Mouse (Mus musculus): Measurements from ENCODE around the gene Oaz1. TPM values are rescaled to one million over a fixed set of nuclear protein-coding genes. Genes with fewer than 3 reads are reported as not detected.
A peak's percentile ranks its signal among the peaks of the same experiment; 100 is the strongest.

Gene Oaz1
- 1,218 and 1,334 TPM in 2 replicates for polyA plus RNA-seq (2014; fragmentation: Nextera tagmentation; extraction: Ambion mirVana)

DNA sequence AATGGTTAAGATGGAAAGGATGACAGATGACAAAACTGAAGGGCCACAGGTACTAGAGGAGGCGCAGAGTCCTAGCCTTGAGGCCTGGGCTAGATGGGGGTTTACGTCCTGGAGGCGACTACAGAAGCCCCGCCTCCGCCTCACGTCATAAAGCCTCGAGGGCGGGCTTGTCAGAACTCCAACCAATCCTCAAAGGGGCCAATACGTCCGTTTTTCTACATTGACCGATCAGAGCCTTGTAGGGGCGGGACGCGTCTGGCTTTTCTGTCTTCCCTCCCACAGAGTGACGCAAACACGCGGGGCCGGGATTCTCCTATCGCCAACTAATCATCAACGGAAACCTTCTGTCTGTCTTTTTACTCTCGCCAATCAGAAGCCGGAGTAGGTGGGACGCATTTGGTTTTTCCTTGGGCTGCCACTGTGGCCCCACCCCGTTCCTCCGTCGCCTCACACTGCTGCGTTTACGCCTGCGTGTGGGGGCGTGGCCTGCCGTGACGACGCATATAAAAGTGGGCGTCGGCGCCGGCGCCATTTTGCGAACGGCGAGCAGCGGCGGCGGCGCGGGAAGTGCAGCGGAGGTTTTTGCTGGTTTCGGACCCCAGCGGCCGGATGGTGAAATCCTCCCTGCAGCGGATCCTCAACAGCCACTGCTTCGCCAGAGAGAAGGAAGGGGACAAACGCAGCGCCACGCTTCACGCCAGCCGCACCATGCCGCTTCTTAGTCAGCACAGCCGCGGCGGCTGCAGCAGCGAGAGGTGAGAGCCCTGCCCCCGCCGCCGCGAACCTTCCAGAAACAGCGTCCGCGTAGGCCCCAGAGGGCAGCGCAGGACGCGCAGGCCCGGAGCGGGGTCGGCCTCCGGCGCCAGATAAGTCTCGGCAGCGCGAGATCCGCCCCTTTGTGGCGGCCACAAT, at the start of gene Oaz1:
Gene Oaz1, plus strand, starts transcription at position 506 of the 912 bp plus-strand sequence.
- peaks cover 20% of the 10 kb centered on the region for H3K36me3 ChIP-seq (ENCODE audit: control insufficient read depth, insufficient read depth, low read length)
- peak within 1 kb of the TSS; percentile 74 for H3K4me3 ChIP-seq (replicated peaks; ENCODE audit: low read depth, low read length)
- ATAC-seq (ENCODE audit: low FRiP score, low TSS enrichment) (peak; percentile 97), DNase-seq (peak; percentile 99)
- H3K27me3 ChIP-seq (ENCODE audit: control insufficient read depth, insufficient read depth, low read length) = no peaks in the 10 kb centered on the region
- H3K4me1 ChIP-seq (ENCODE audit: control insufficient read depth, insufficient read depth, low read length) = peaks cover 10% of the 10 kb centered on the region
- H3K9me3 ChIP-seq (ENCODE audit: control insufficient read depth, low read length) = no peaks in the 10 kb centered on the region
- peak within 1 kb of the TSS; percentile 92 for H3K27ac ChIP-seq (replicated peaks; ENCODE audit: low read depth, low read length)
- WGBS = under 1% methylated on average over 74 of the region's 82 CpGs
- H3K4me2 ChIP-seq (ENCODE audit: low read length) = peak within 1 kb of the TSS; percentile 92
- H3K9ac ChIP-seq (replicated peaks; ENCODE audit: low read length) = peak within 1 kb of the TSS; percentile 84

DNA sequence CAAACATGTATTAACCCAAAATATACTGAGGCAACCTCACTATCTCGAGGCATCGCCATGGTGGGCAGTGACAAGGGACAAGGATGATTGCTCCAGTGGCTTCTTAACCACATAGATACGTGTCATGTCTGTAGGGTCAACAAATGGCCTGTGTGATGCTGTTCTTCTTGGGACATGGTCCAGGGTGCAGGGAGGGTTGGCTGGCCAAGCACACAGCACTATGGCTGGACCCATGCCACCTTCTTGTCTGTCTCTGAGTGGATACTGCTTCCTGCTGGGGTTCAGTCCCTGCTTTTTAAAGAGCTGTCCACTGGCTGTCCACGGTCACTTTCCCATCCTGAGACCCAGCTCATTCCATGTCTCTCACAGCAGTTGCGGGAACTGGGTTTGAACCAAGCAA, 49.3 kb upstream of the Oaz1 start:
- Histone ChIP-seq H3K27me3 (ENCODE audit: control insufficient read depth, insufficient read depth, low read length) (no peaks in the 10 kb centered on the region), H3K4me3 (replicated peaks; ENCODE audit: low read depth, low read length) (no peak overlapping the region), H3K4me1 (ENCODE audit: control insufficient read depth, insufficient read depth, low read length) (no peaks in the 10 kb centered on the region), H3K36me3 (ENCODE audit: control insufficient read depth, insufficient read depth, low read length) (peaks cover 94% of the 10 kb centered on the region), H3K9me3 (ENCODE audit: control insufficient read depth, low read length) (no peaks in the 10 kb centered on the region), H3K27ac (replicated peaks; ENCODE audit: low read depth, low read length) (no peak overlapping the region), H3K4me2 (ENCODE audit: low read length) (no peak overlapping the region), H3K9ac (replicated peaks; ENCODE audit: low read length) (no peak overlapping the region)
- 95% methylated on average over 5 of the region's 5 CpGs for WGBS
- no peak for ATAC-seq (ENCODE audit: low FRiP score, low TSS enrichment)
- DNase-seq = no peak

DNA sequence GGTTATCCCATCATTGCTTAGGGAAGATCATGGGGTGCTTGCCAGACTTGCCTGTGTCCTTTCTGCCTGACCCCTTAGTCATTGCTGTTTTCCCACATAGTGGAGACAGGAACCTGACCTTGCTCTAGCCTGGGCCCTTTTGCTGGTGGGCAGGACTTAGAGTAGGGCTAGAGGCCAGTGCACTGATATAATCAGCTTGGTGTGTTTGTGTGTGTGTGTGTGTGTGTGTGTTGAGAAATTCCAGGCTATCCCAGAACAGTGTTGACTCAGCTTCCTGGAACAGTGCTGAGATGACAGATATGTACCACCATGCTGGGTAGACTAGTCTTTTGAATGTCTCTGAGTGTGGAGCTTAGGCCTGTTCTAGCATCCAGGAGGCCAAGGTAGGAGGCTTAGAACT, 46.9 kb upstream of the Oaz1 start:
- Histone ChIP-seq H3K36me3 (ENCODE audit: control insufficient read depth, insufficient read depth, low read length) (peaks cover 94% of the 10 kb centered on the region), H3K4me1 (ENCODE audit: control insufficient read depth, insufficient read depth, low read length) (no peaks in the 10 kb centered on the region)
- ATAC-seq (ENCODE audit: low FRiP score, low TSS enrichment) = no peak

DNA sequence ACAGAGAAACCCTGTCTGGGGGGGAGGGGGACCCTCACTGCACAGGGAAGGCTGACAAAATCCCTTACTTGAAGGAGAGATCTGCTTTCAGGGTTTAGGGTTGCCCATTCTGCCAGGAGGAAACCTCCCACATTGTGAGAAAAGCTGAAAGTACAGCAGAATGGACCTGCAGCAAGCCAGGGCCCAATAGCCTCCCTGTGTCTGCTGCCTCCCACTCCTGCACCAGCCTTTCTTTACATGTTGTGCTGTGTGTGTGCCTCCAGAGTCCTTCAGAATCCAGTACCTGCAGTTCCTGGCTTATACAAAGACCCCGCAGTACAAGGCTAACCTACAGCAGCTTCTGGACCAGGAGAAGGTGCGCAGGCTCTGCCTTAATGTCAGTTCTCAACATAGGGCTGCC, 42.2 kb upstream of the Oaz1 start:
- H3K27me3 ChIP-seq (ENCODE audit: control insufficient read depth, insufficient read depth, low read length) = no peaks in the 10 kb centered on the region
- no peak for ATAC-seq (ENCODE audit: low FRiP score, low TSS enrichment)
- H3K4me3 ChIP-seq (replicated peaks; ENCODE audit: low read depth, low read length) = no peak overlapping the region
- H3K9me3 ChIP-seq (ENCODE audit: control insufficient read depth, low read length) = no peaks in the 10 kb centered on the region
- DNase-seq = no peak
- peaks cover 94% of the 10 kb centered on the region for H3K36me3 ChIP-seq (ENCODE audit: control insufficient read depth, insufficient read depth, low read length)
- 93% methylated on average over 2 of the region's 2 CpGs for WGBS
- H3K9ac ChIP-seq (replicated peaks; ENCODE audit: low read length) = no peak overlapping the region
- H3K27ac ChIP-seq (replicated peaks; ENCODE audit: low read depth, low read length) = no peak overlapping the region
- H3K4me1 ChIP-seq (ENCODE audit: control insufficient read depth, insufficient read depth, low read length) = no peaks in the 10 kb centered on the region
- no peak overlapping the region for H3K4me2 ChIP-seq (ENCODE audit: low read length)

More for the DNA sequence above, 46.9 kb upstream of the Oaz1 start:
- H3K27me3 ChIP-seq (ENCODE audit: control insufficient read depth, insufficient read depth, low read length) = no peaks in the 10 kb centered on the region
- no peak overlapping the region for H3K27ac ChIP-seq (replicated peaks; ENCODE audit: low read depth, low read length)
- H3K9me3 ChIP-seq (ENCODE audit: control insufficient read depth, low read length) = no peaks in the 10 kb centered on the region
- DNase-seq = no peak
- H3K4me2 ChIP-seq (ENCODE audit: low read length) = no peak overlapping the region
- H3K9ac ChIP-seq (replicated peaks; ENCODE audit: low read length) = no peak overlapping the region
- no peak overlapping the region for H3K4me3 ChIP-seq (replicated peaks; ENCODE audit: low read depth, low read length)

DNA sequence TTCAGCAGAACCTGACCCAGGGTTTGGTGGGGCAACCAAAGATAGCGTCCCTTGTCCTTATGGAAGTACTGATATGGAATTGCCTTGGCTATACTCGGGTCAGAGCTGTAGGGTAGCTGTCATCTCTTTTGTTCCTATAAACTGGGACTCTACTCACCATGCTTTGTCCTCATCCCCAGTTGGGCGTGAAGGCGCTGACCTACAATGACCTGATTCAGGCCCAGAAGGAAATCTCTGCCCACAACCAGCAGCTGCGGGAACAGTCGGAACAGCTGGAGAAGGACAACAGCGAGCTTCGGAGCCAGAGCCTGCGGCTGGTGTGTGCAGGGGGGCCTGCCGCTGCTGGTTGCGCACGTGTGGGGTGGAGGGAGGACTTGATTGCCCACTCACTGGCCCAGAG, 41.6 kb upstream of the Oaz1 start:
- Histone ChIP-seq H3K27me3 (ENCODE audit: control insufficient read depth, insufficient read depth, low read length) (no peaks in the 10 kb centered on the region), H3K4me3 (replicated peaks; ENCODE audit: low read depth, low read length) (no peak overlapping the region), H3K9ac (replicated peaks; ENCODE audit: low read length) (no peak overlapping the region), H3K4me2 (ENCODE audit: low read length) (no peak overlapping the region), H3K4me1 (ENCODE audit: control insufficient read depth, insufficient read depth, low read length) (no peaks in the 10 kb centered on the region), H3K27ac (replicated peaks; ENCODE audit: low read depth, low read length) (no peak overlapping the region), H3K9me3 (ENCODE audit: control insufficient read depth, low read length) (no peaks in the 10 kb centered on the region), H3K36me3 (ENCODE audit: control insufficient read depth, insufficient read depth, low read length) (peaks cover 93% of the 10 kb centered on the region)
- WGBS = 75% methylated on average over 12 of the region's 12 CpGs
- no peak for ATAC-seq (ENCODE audit: low FRiP score, low TSS enrichment)
- DNase-seq = no peak

DNA sequence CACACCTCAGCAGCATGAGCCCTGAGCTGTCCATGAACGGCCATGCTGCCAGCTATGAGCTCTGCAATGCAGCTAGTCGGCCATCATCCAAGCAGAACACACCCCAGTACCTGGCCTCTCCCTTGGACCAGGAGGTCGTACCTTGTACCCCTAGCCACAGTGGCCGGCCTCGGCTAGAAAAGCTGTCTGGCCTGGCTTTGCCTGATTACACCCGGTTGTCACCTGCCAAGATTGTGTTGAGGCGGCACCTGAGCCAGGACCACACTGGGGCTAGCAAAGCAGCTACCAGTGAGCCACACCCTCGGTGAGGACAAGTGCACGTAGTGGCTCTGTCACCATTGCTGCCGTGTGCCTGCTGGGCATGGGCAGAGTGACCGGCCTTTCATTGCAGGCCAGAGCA, 40.5 kb upstream of the Oaz1 start:
- no peak for DNase-seq
- H3K4me1 ChIP-seq (ENCODE audit: control insufficient read depth, insufficient read depth, low read length) = no peaks in the 10 kb centered on the region
- no peak overlapping the region for H3K27ac ChIP-seq (replicated peaks; ENCODE audit: low read depth, low read length)
- no peak overlapping the region for H3K9ac ChIP-seq (replicated peaks; ENCODE audit: low read length)
- H3K4me2 ChIP-seq (ENCODE audit: low read length) = no peak overlapping the region
- H3K27me3 ChIP-seq (ENCODE audit: control insufficient read depth, insufficient read depth, low read length) = no peaks in the 10 kb centered on the region
- no peak for ATAC-seq (ENCODE audit: low FRiP score, low TSS enrichment)
- H3K9me3 ChIP-seq (ENCODE audit: control insufficient read depth, low read length) = no peaks in the 10 kb centered on the region
- H3K4me3 ChIP-seq (replicated peaks; ENCODE audit: low read depth, low read length) = no peak overlapping the region
- WGBS = 94% methylated on average over 11 of the region's 11 CpGs
- H3K36me3 ChIP-seq (ENCODE audit: control insufficient read depth, insufficient read depth, low read length) = peaks cover 99% of the 10 kb centered on the region

DNA sequence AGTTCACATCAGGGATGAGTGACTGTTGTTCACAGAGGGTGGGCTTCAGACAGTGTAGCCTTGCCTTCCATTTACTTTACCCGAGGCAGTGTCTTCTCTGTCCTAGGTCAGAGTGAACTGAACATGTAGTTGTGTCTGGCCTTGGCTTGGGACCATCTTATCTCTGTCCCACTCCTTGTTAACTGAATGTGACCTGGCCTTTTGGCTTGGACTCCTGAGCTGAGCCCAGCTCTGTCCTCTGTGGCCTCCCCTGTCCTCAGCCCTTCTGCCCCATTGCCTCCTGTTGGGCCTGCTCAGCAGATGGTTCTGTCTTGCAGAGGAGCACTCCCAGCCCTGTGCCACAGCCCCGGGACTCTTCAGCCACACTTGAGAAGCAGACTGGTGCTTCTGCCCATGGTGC, 38.9 kb upstream of the Oaz1 start:
- Histone ChIP-seq H3K27ac (replicated peaks; ENCODE audit: low read depth, low read length) (no peak overlapping the region), H3K4me2 (ENCODE audit: low read length) (no peak overlapping the region), H3K9me3 (ENCODE audit: control insufficient read depth, low read length) (no peaks in the 10 kb centered on the region), H3K36me3 (ENCODE audit: control insufficient read depth, insufficient read depth, low read length) (peaks cover 99% of the 10 kb centered on the region), H3K4me1 (ENCODE audit: control insufficient read depth, insufficient read depth, low read length) (no peaks in the 10 kb centered on the region), H3K27me3 (ENCODE audit: control insufficient read depth, insufficient read depth, low read length) (no peaks in the 10 kb centered on the region), H3K9ac (replicated peaks; ENCODE audit: low read length) (no peak overlapping the region), H3K4me3 (replicated peaks; ENCODE audit: low read depth, low read length) (no peak overlapping the region)
- ATAC-seq (ENCODE audit: low FRiP score, low TSS enrichment) = no peak
- 86% methylated on average over 2 of the region's 2 CpGs for WGBS
- DNase-seq = no peak

DNA sequence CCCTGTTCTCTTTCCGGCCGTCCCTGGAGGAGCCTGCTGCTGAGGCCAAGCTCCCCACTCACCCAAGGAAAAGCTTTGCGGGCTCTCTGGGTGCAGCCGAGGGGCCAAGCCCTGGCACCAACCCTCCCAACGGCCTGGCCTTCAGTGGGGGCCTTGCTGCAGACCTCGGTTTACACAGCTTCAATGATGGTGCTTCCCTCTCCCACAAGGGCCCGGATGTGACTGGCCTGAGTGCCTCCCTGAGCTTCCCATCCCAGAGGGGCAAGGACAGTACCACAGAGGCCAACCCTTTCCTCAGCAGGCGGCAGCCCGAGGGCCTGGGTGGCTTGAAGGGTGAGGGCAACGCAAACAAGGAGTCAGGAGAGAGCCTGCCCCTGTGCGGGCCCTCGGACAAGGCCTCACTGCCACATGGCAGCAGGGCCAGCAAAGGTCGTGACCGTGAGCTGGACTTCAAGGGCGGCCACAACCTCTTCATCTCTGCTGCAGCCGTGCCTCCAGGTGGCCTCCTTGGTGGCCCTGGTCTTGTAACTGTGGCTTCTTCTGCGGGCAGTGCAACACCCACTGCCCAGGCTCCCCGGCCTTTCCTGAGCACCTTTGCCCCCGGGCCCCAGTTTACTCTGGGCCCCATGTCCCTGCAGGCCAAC, 35.6 kb upstream of the Oaz1 start:
- Histone ChIP-seq H3K4me2 (ENCODE audit: low read length) (no peak overlapping the region), H3K9me3 (ENCODE audit: control insufficient read depth, low read length) (no peaks in the 10 kb centered on the region), H3K27ac (replicated peaks; ENCODE audit: low read depth, low read length) (no peak overlapping the region), H3K4me1 (ENCODE audit: control insufficient read depth, insufficient read depth, low read length) (no peaks in the 10 kb centered on the region), H3K27me3 (ENCODE audit: control insufficient read depth, insufficient read depth, low read length) (no peaks in the 10 kb centered on the region), H3K4me3 (replicated peaks; ENCODE audit: low read depth, low read length) (no peak overlapping the region), H3K9ac (replicated peaks; ENCODE audit: low read length) (no peak overlapping the region), H3K36me3 (ENCODE audit: control insufficient read depth, insufficient read depth, low read length) (peaks cover 98% of the 10 kb centered on the region)
- no peak for ATAC-seq (ENCODE audit: low FRiP score, low TSS enrichment)
- 89% methylated on average over 19 of the region's 19 CpGs for WGBS
- DNase-seq = no peak

All from midbrain, embryonic 14.5 days (tissue).